Comparison of ENCODE assay signal across 9 mouse cellular contexts in genomic region chr11:50826214-50826613, GRCm38 (mm10). TPM values are rescaled to one million over a fixed set of nuclear protein-coding genes. Genes with fewer than 3 reads are reported as not detected.
DNase-seq lines count a peak whose midpoint lies in the region; ATAC-seq and TF ChIP-seq lines count a peak whose summit lies in the region.
"Had no signal": no experiment of that assay in that cellular context is flagged by ENCODE, and none has a peak within 500 bp of the region (broad histone marks: within the 10 kb centered on the region; RNA-seq: fewer than 3 reads in every experiment).

No protein-coding gene starts in this region.

- ATAC-seq in limb, embryonic 13.5 days (ENCODE audit: low FRiP score, low read depth) = no peak
- ATAC-seq in monocyte, adult 5-6 weeks (replicated peaks; ENCODE audit: insufficient number of reproducible peaks, low FRiP score, low TSS enrichment, poor library complexity, severe bottlenecking) = no peak

- H3K4me2 ChIP-seq in limb, embryonic 13.5 days (replicated peaks) = peak overlapping the region; percentile 79

- no peak for TF ChIP-seq EP300 in ES-Bruce4 (IDR thresholded peaks at IDR 0.05; ENCODE audit: insufficient read depth, low read depth, low read length)

- peaks cover 10% of the 10 kb centered on the region for H3K36me3 ChIP-seq in ES-Bruce4 (ENCODE audit: control insufficient read depth, insufficient read depth, low read length, poor library complexity, severe bottlenecking)
- peaks cover 48% of the 10 kb centered on the region for H3K36me3 ChIP-seq in hindbrain, embryonic 10.5 days
- peaks cover 44% of the 10 kb centered on the region for H3K36me3 ChIP-seq in limb, embryonic 13.5 days

- TF ChIP-seq POLR2A in ES-Bruce4 (IDR thresholded peaks at IDR 0.05; ENCODE audit: insufficient read depth, low read length) = no peak

- H3K9me3 ChIP-seq in ES-Bruce4 (replicated peaks; ENCODE audit: control insufficient read depth, insufficient read depth, low read length, poor library complexity, severe bottlenecking) = no peaks in the 10 kb centered on the region
- H3K9me3 ChIP-seq in hindbrain, embryonic 10.5 days = no peaks in the 10 kb centered on the region
- no peaks in the 10 kb centered on the region for H3K9me3 ChIP-seq in limb, embryonic 13.5 days

- peak; percentile 33 for DNase-seq in 3T3-L1 (ENCODE audit: low read depth, low spot score)
- no peak for DNase-seq in hindbrain, embryonic 10.5 days (ENCODE audit: low spot score)
- DNase-seq in ovary, postnatal 10 days (ENCODE audit: low spot score) = no peak
- DNase-seq in gastrocnemius, adult 8-10 months (ENCODE audit: low spot score in 2 of 2) = no peak
- DNase-seq in layer of hippocampus, adult 9-11 months = no peak
- DNase-seq: thymus, postnatal 36 days had no signal

- no peaks in the 10 kb centered on the region for H3K27me3 ChIP-seq in ES-Bruce4 (ENCODE audit: control insufficient read depth, insufficient read depth, low read length, poor library complexity, severe bottlenecking)
- H3K27me3 ChIP-seq in hindbrain, embryonic 10.5 days (ENCODE audit: insufficient read depth, poor library complexity, severe bottlenecking) = no peaks in the 10 kb centered on the region
- no peaks in the 10 kb centered on the region for H3K27me3 ChIP-seq in limb, embryonic 13.5 days

- no peaks in the 10 kb centered on the region for H3K4me1 ChIP-seq in ES-Bruce4 (ENCODE audit: control insufficient read depth, insufficient read depth, low read length)
- peaks cover 13% of the 10 kb centered on the region for H3K4me1 ChIP-seq in hindbrain, embryonic 10.5 days (replicated peaks)
- H3K4me1 ChIP-seq in limb, embryonic 13.5 days = peaks cover 15% of the 10 kb centered on the region

- 70% methylated on average over 2 of the region's 2 CpGs for WGBS in hindbrain, embryonic 10.5 days
- 48% methylated on average over 2 of the region's 2 CpGs for WGBS in limb, embryonic 13.5 days

- no peak overlapping the region for H3K4me3 ChIP-seq in ES-Bruce4 (ENCODE audit: low read depth, low read length)
- H3K4me3 ChIP-seq in hindbrain, embryonic 10.5 days = peak overlapping the region; percentile 88
- peak overlapping the region; percentile 86 for H3K4me3 ChIP-seq in limb, embryonic 13.5 days

- no peak overlapping the region for H3K27ac ChIP-seq in ES-Bruce4 (ENCODE audit: insufficient read depth, low read length)
- H3K27ac ChIP-seq in hindbrain, embryonic 10.5 days = no peak overlapping the region
- H3K27ac ChIP-seq in limb, embryonic 13.5 days = 0 out of 2 replicates have a peak overlapping the region, but pooled peaks have one; percentile 56

- H3K9ac ChIP-seq in ES-Bruce4 (ENCODE audit: low read depth, poor library complexity, severe bottlenecking) = peak overlapping the region; percentile 80; the same call in 1 of the 2 replicates
- H3K9ac ChIP-seq in limb, embryonic 13.5 days = peak overlapping the region; percentile 91

- no peak for TF ChIP-seq CTCF in ES-Bruce4 (IDR thresholded peaks at IDR 0.05; ENCODE audit: low read depth, low read length)

RNA-seq across cellular contexts. Expression of gene Zfp354c, which starts 1.3 kb away (rescaled TPM):
- 13.7 and 13.8 TPM in 2 replicates for polyA plus RNA-seq in ES-Bruce4 (2011; ENCODE audit: insufficient read depth, insufficient read length, low read depth, missing spikeins)
- polyA plus RNA-seq in hindbrain, embryonic 10.5 days (2016; fragmentation: Nextera tagmentation; extraction: Ambion mirVana) = 24.6 and 28.6 TPM in 2 replicates
- 53.1 and 67.6 TPM in 2 replicates for polyA plus RNA-seq in limb, embryonic 13.5 days (2015; fragmentation: Nextera tagmentation; extraction: Ambion mirVana)
- total RNA-seq in monocyte, adult 5-6 weeks (2017) = 0.19 to 0.97 TPM (median 0.85 TPM) in 3 replicates
- total RNA-seq in gastrocnemius, adult 8-10 months (2022) = 1 to 10 TPM; 3.1 to 4.4 (median 3.6) TPM

RNA-seq across cellular contexts. Expression of gene Zfp879, which starts 15.1 kb away (rescaled TPM):
- polyA plus RNA-seq in ES-Bruce4 (2011; ENCODE audit: insufficient read depth, insufficient read length, low read depth, missing spikeins) = 0.45 and 0.50 TPM in 2 replicates
- 0.45 and 0.94 TPM in 2 replicates for polyA plus RNA-seq in hindbrain, embryonic 10.5 days (2016; fragmentation: Nextera tagmentation; extraction: Ambion mirVana)
- 0.94 and 1.00 TPM in 2 replicates for polyA plus RNA-seq in limb, embryonic 13.5 days (2015; fragmentation: Nextera tagmentation; extraction: Ambion mirVana)
- total RNA-seq in monocyte, adult 5-6 weeks (2017) = not detected in 3 replicates
- total RNA-seq in gastrocnemius, adult 8-10 months (2022) = 1 to 10 TPM; 2.1 to 2.4 (median 2.2) TPM

RNA-seq across cellular contexts. Expression of gene Grm6, which starts 24.3 kb away (rescaled TPM):
- 0.25 TPM in 1 of 2 replicates, not detected in the other for polyA plus RNA-seq in ES-Bruce4 (2011; ENCODE audit: insufficient read depth, insufficient read length, low read depth, missing spikeins)
- not detected in 2 replicates for polyA plus RNA-seq in hindbrain, embryonic 10.5 days (2016; fragmentation: Nextera tagmentation; extraction: Ambion mirVana)
- polyA plus RNA-seq in limb, embryonic 13.5 days (2015; fragmentation: Nextera tagmentation; extraction: Ambion mirVana) = not detected in 2 replicates
- total RNA-seq in monocyte, adult 5-6 weeks (2017) = 0.38 TPM in 1 of 3 replicates, not detected in the others
- not detected for total RNA-seq in gastrocnemius, adult 8-10 months (2022)
